Mouse (Mus musculus): Measurements from ENCODE around the gene Daam2. TPM values are rescaled to one million over a fixed set of nuclear protein-coding genes. Genes with fewer than 3 reads are reported as not detected.
A peak's percentile ranks its signal among the peaks of the same experiment; 100 is the strongest.

Daam2 gene
- 3.9 and 4.0 TPM in 2 replicates for polyA plus RNA-seq (2014; fragmentation: Nextera tagmentation; extraction: Ambion mirVana)

DNA sequence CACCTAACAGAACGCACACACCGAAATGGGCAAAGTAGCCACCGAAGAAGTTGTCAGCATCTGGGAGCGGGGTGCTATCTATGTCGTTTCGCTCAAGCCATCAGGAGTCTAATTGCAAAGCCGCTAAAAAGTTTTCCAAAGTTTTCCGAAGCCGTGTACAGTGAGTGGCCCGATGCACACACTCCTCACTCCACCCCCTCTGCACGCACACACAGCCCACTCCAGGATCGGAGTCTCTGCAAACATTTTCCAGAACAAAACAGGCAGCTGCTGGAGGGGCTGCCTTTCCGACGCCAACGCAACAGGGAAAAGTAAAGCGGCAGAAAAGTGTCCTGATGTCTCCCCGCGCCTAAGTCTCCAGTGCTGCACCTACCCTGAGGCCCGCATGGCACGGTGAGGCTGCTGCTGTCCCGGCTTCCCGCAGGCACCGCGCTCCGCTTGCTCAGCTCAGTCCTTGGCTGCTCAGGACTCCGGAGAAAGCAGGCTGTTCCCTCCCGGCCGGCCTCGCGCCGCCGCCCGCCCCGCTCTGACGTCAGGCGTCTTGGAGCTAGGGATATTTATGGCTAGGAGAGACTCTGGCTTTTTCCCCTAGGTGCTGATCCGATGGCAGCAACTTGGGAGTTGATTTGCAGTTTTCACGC lies at the start of gene Daam2:
Gene Daam2, minus strand, starts transcription at position 514 of the 641 bp plus-strand sequence.
- Histone ChIP-seq H3K27ac (ENCODE audit: low read depth, low read length) (no peak within 1 kb of the TSS), H3K4me1 (replicated peaks; ENCODE audit: control insufficient read depth, insufficient read depth, low read length) (peaks cover 11% of the 10 kb centered on the region; the same call in 1 of the 2 replicates), H3K9me3 (ENCODE audit: control insufficient read depth, low read length) (no peaks in the 10 kb centered on the region), H3K4me2 (replicated peaks; ENCODE audit: low read depth, low read length) (peak within 1 kb of the TSS; percentile 64), H3K9ac (ENCODE audit: low read depth, low read length) (peak within 1 kb of the TSS; percentile 51), H3K27me3 (ENCODE audit: control insufficient read depth, insufficient read depth, low read length) (no peaks in the 10 kb centered on the region), H3K36me3 (ENCODE audit: control insufficient read depth, insufficient read depth, low read length) (no peaks in the 10 kb centered on the region), H3K4me3 (ENCODE audit: low read depth, low read length) (peak within 1 kb of the TSS; percentile 42)
- ATAC-seq (ENCODE audit: low FRiP score) = peak; percentile 87
- WGBS = 6% methylated on average over 38 of the region's 38 CpGs
- DNase-seq (ENCODE audit: low spot score) = peak; percentile 76

DNA sequence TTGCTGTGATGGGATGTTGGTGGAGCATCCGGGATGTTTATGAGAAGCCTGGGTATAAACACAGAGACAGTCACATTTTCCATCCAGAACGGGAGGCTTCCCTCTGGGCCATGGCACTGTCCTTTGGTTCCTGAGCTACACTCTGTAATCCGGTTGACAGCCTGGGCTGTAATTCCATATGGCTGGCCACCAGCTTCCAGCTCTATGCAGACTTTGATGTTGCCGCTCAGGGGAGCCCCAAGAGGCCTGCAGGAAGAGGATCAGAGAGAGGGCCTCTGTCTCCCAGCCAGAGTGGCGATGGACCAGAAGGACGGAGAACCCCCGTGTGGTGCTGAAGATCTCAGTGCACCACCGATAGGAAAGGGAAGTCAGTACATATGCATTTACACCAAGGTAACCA lies 46.2 kb upstream of the Daam2 start:
- Histone ChIP-seq H3K4me3 (ENCODE audit: low read depth, low read length) (no peak overlapping the region), H3K27me3 (ENCODE audit: control insufficient read depth, insufficient read depth, low read length) (no peaks in the 10 kb centered on the region)

DNA sequence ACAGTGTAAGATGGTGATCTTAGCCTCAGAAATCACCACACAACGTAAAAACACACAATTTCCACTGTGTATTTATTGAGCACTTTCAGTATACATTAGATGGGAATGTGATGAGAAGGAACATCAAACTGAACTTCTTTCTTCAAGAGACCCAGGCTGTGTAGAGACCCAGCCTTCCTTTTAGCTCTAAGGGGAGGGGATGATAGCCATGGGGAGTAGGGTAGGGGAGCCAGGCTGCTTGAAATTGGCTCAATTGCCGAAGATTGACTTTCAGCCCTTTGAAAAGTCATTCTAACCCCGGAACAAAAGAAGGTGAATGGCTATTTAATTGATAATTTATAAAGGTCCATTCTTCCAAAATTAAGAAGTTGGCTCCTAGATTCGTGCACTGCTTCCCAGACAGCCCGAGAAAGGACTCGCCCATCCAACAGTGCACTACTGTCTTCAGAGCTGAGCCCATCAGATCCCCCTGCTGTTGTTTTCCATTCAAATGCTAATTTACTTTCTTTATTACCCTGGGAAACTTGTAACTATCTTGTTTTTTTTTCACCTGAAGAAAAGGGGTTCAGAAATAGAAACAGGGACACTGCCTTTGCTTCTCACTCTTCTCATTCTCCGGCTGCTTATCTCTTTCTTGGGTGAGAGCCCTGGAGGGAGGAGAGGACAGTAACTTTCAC lies 43.3 kb upstream of the Daam2 start:
- no peaks in the 10 kb centered on the region for H3K9me3 ChIP-seq (ENCODE audit: control insufficient read depth, low read length)
- H3K9ac ChIP-seq (ENCODE audit: low read depth, low read length) = no peak overlapping the region
- DNase-seq (ENCODE audit: low spot score) = no peak
- H3K27me3 ChIP-seq (ENCODE audit: control insufficient read depth, insufficient read depth, low read length) = no peaks in the 10 kb centered on the region
- WGBS = 37% methylated on average over 7 of the region's 7 CpGs
- H3K4me3 ChIP-seq (ENCODE audit: low read depth, low read length) = no peak overlapping the region
- H3K4me2 ChIP-seq (replicated peaks; ENCODE audit: low read depth, low read length) = no peak overlapping the region
- H3K36me3 ChIP-seq (ENCODE audit: control insufficient read depth, insufficient read depth, low read length) = no peaks in the 10 kb centered on the region
- H3K27ac ChIP-seq (ENCODE audit: low read depth, low read length) = peak overlapping the region; percentile 25; the same call in 1 of the 2 replicates
- ATAC-seq (ENCODE audit: low FRiP score) = peak; percentile 79
- 0 out of 2 replicates have a peak, but pooled peaks cover 2% of the 10 kb centered on the region for H3K4me1 ChIP-seq (replicated peaks; ENCODE audit: control insufficient read depth, insufficient read depth, low read length)

More for the DNA sequence above, 46.2 kb upstream of the Daam2 start:
- DNase-seq (ENCODE audit: low spot score) (no peak), ATAC-seq (ENCODE audit: low FRiP score) (no peak)
- Histone ChIP-seq H3K4me2 (replicated peaks; ENCODE audit: low read depth, low read length) (no peak overlapping the region), H3K4me1 (replicated peaks; ENCODE audit: control insufficient read depth, insufficient read depth, low read length) (0 out of 2 replicates have a peak, but pooled peaks cover 2% of the 10 kb centered on the region), H3K9ac (ENCODE audit: low read depth, low read length) (no peak overlapping the region), H3K27ac (ENCODE audit: low read depth, low read length) (no peak overlapping the region), H3K36me3 (ENCODE audit: control insufficient read depth, insufficient read depth, low read length) (no peaks in the 10 kb centered on the region), H3K9me3 (ENCODE audit: control insufficient read depth, low read length) (no peaks in the 10 kb centered on the region)
- WGBS = 60% methylated on average over 8 of the region's 8 CpGs

DNA sequence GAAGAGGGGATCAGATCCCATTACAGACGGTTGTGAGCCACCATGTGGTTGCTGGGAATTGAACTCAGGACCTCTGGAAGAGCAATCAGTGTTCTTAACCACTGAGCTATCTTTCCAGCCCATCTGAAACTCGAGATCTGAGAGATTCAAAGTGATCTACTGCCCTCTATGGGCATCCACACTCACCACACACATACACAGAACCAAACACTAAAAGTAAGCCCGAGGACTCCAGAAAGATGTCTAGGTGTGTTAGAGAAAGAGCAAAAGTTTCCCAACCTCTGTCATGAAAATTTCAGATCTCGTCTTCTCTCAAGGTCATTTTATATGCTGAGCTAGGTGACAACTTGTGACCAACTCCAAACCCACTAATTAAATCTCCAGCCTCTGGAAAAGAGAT lies 41.3 kb upstream of the Daam2 start:
- Histone ChIP-seq H3K27ac (ENCODE audit: low read depth, low read length) (no peak overlapping the region), H3K4me1 (replicated peaks; ENCODE audit: control insufficient read depth, insufficient read depth, low read length) (0 out of 2 replicates have a peak, but pooled peaks cover 2% of the 10 kb centered on the region), H3K4me3 (ENCODE audit: low read depth, low read length) (no peak overlapping the region), H3K9me3 (ENCODE audit: control insufficient read depth, low read length) (no peaks in the 10 kb centered on the region), H3K4me2 (replicated peaks; ENCODE audit: low read depth, low read length) (no peak overlapping the region), H3K9ac (ENCODE audit: low read depth, low read length) (no peak overlapping the region), H3K27me3 (ENCODE audit: control insufficient read depth, insufficient read depth, low read length) (no peaks in the 10 kb centered on the region), H3K36me3 (ENCODE audit: control insufficient read depth, insufficient read depth, low read length) (no peaks in the 10 kb centered on the region)
- WGBS = 83% methylated on average over 4 of the region's 4 CpGs
- ATAC-seq (ENCODE audit: low FRiP score) (no peak), DNase-seq (ENCODE audit: low spot score) (no peak)

DNA sequence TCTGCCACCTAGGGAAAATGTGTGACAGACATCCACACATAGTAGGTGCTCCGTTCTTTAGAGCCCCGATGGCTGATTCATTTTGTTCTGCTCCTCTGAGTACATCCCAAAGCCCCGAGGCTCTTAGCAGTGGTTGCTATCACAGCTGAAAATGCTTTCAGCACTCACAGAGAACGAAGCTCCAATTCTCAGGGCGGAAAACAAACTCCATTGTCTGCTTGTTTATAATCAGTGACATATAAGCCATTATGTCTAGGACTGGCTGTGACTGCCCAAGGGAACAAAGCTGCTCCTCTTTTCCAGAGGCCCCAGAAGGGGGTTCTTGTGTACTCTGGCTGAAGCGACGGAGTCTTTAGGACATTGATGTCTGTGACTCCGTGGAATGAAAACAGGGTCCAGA lies 25.9 kb upstream of the Daam2 start:
- H3K4me2 ChIP-seq (replicated peaks; ENCODE audit: low read depth, low read length) = no peak overlapping the region
- 23% methylated on average over 8 of the region's 8 CpGs for WGBS
- no peaks in the 10 kb centered on the region for H3K9me3 ChIP-seq (ENCODE audit: control insufficient read depth, low read length)
- ATAC-seq (ENCODE audit: low FRiP score) = no peak
- no peaks in the 10 kb centered on the region for H3K36me3 ChIP-seq (ENCODE audit: control insufficient read depth, insufficient read depth, low read length)
- DNase-seq (ENCODE audit: low spot score) = peak; percentile 45
- H3K4me1 ChIP-seq (replicated peaks; ENCODE audit: control insufficient read depth, insufficient read depth, low read length) = peaks cover 3% of the 10 kb centered on the region; the same call in 1 of the 2 replicates
- no peak overlapping the region for H3K27ac ChIP-seq (ENCODE audit: low read depth, low read length)
- no peaks in the 10 kb centered on the region for H3K27me3 ChIP-seq (ENCODE audit: control insufficient read depth, insufficient read depth, low read length)
- H3K9ac ChIP-seq (ENCODE audit: low read depth, low read length) = no peak overlapping the region
- no peak overlapping the region for H3K4me3 ChIP-seq (ENCODE audit: low read depth, low read length)

DNA sequence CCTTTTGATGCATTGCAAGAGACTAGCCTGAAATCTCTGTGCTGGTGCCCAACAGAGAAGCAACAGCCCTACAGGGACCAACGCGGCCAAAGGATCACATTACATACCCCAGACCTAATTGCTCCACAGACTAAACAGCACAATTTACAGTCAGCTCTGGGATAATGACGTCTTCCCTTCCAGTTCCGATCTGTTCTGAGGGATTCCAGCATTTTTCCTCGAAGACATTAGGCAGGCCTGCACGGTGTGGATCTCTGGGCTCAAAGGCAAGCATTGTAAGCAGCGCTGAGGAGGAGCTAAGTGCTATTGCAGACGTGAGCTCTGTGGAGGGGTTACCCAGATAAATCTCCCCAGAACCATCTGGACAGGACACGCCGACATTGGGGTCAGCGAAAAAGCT lies 18.3 kb upstream of the Daam2 start:
- Histone ChIP-seq H3K36me3 (ENCODE audit: control insufficient read depth, insufficient read depth, low read length) (no peaks in the 10 kb centered on the region), H3K9me3 (ENCODE audit: control insufficient read depth, low read length) (no peaks in the 10 kb centered on the region), H3K9ac (ENCODE audit: low read depth, low read length) (no peak overlapping the region), H3K27ac (ENCODE audit: low read depth, low read length) (no peak overlapping the region), H3K4me2 (replicated peaks; ENCODE audit: low read depth, low read length) (no peak overlapping the region), H3K4me3 (ENCODE audit: low read depth, low read length) (no peak overlapping the region), H3K4me1 (replicated peaks; ENCODE audit: control insufficient read depth, insufficient read depth, low read length) (no peaks in the 10 kb centered on the region), H3K27me3 (ENCODE audit: control insufficient read depth, insufficient read depth, low read length) (no peaks in the 10 kb centered on the region)
- DNase-seq (ENCODE audit: low spot score) (no peak), ATAC-seq (ENCODE audit: low FRiP score) (no peak)
- 67% methylated on average over 11 of the region's 11 CpGs for WGBS

DNA sequence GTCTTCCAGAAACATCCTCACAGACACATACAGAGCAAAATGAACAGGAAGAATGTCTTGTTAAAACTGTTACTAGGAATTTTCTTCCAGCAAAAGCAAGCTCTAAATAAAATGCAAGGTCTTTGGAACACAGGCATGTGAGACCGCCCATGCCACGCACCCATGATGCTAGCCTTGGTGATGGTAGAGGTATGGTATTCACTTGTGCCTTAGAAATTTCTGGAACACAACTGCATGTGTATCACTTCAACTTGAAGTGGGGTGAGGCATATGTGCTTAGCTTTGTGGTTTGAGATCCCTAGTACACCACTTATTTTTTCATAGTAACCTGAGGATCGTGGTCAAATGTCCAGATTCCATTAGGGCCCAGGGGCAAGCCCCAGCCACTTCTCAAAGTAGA lies 13.2 kb upstream of the Daam2 start:
- Histone ChIP-seq H3K9me3 (ENCODE audit: control insufficient read depth, low read length) (no peaks in the 10 kb centered on the region), H3K4me1 (replicated peaks; ENCODE audit: control insufficient read depth, insufficient read depth, low read length) (no peaks in the 10 kb centered on the region), H3K4me2 (replicated peaks; ENCODE audit: low read depth, low read length) (no peak overlapping the region), H3K27me3 (ENCODE audit: control insufficient read depth, insufficient read depth, low read length) (no peaks in the 10 kb centered on the region), H3K27ac (ENCODE audit: low read depth, low read length) (no peak overlapping the region), H3K9ac (ENCODE audit: low read depth, low read length) (no peak overlapping the region), H3K4me3 (ENCODE audit: low read depth, low read length) (no peak overlapping the region), H3K36me3 (ENCODE audit: control insufficient read depth, insufficient read depth, low read length) (no peaks in the 10 kb centered on the region)
- no peak for ATAC-seq (ENCODE audit: low FRiP score)
- 90% methylated on average over 3 of the region's 3 CpGs for WGBS
- DNase-seq (ENCODE audit: low spot score) = no peak

DNA sequence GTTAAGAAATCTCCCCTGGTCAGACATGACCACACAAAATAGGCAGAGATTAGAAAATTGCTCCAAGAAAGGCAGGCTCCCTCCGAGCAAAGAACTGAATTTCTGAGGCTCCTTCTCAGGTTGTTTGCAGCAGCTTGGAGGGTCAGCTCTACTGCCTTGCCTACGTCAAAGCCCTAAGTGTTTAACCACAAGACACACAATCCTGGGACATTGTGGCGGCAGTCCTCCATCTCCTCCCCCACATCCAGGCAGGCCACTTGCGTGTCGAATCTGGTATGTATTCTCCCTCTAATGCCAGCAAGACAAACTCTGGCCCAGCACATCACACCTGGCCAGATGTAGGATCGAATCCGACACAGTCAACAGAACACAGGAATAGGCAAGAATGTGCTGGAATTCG lies 4.6 kb upstream of the Daam2 start:
- H3K9me3 ChIP-seq (ENCODE audit: control insufficient read depth, low read length) = no peaks in the 10 kb centered on the region
- no peaks in the 10 kb centered on the region for H3K27me3 ChIP-seq (ENCODE audit: control insufficient read depth, insufficient read depth, low read length)
- H3K9ac ChIP-seq (ENCODE audit: low read depth, low read length) = no peak overlapping the region
- DNase-seq (ENCODE audit: low spot score) = no peak
- no peak for ATAC-seq (ENCODE audit: low FRiP score)
- 0 out of 2 replicates have a peak, but pooled peaks cover 2% of the 10 kb centered on the region for H3K4me1 ChIP-seq (replicated peaks; ENCODE audit: control insufficient read depth, insufficient read depth, low read length)
- no peaks in the 10 kb centered on the region for H3K36me3 ChIP-seq (ENCODE audit: control insufficient read depth, insufficient read depth, low read length)
- H3K4me2 ChIP-seq (replicated peaks; ENCODE audit: low read depth, low read length) = no peak overlapping the region
- H3K4me3 ChIP-seq (ENCODE audit: low read depth, low read length) = no peak overlapping the region
- WGBS = 79% methylated on average over 8 of the region's 8 CpGs
- no peak overlapping the region for H3K27ac ChIP-seq (ENCODE audit: low read depth, low read length)

DNA sequence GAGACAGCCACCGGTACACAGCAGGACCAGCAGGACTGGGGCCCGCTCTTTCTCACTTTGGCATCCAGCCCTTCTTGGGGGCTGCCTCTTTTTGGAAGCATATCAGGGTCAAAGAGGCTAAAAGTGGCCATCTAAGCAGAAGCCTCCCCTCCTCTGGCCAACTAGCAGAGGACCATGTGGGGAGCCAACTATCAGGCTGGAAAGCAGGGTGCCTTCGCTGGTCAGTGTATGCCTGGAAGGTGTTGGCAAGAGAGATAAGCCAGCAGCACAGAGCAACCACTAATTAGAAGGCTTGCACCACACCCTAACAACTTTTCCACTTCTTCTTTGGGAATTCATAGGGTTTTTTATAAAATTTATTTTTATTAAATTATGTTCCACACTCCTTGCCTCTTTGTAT lies 346 bp upstream of the Daam2 start:
- Histone ChIP-seq H3K9ac (ENCODE audit: low read depth, low read length) (peak overlapping the region; percentile 51), H3K4me2 (replicated peaks; ENCODE audit: low read depth, low read length) (peak overlapping the region; percentile 64), H3K4me3 (ENCODE audit: low read depth, low read length) (peak overlapping the region; percentile 42), H3K27ac (ENCODE audit: low read depth, low read length) (no peak overlapping the region), H3K27me3 (ENCODE audit: control insufficient read depth, insufficient read depth, low read length) (no peaks in the 10 kb centered on the region), H3K36me3 (ENCODE audit: control insufficient read depth, insufficient read depth, low read length) (no peaks in the 10 kb centered on the region), H3K4me1 (replicated peaks; ENCODE audit: control insufficient read depth, insufficient read depth, low read length) (peaks cover 11% of the 10 kb centered on the region; the same call in 1 of the 2 replicates), H3K9me3 (ENCODE audit: control insufficient read depth, low read length) (no peaks in the 10 kb centered on the region)
- WGBS = 31% methylated on average over 3 of the region's 3 CpGs
- DNase-seq (ENCODE audit: low spot score) (no peak), ATAC-seq (ENCODE audit: low FRiP score) (no peak; the same call in 1 of the 2 replicates)
